Mouse (Mus musculus) ovary, adult 10 weeks (tissue): ENCODE data around the gene Mup5. TPM values are rescaled to one million over a fixed set of nuclear protein-coding genes. Genes with fewer than 3 reads are reported as not detected.

Source experiments
- polyA plus RNA-seq: library from polyadenylated mRNA; stranded (reverse); fragments of 350-450 nt; fragmentation: Illumina TruSeq; extraction: RNeasy Lipid Tissue Mini Kit (QIAGEN cat#74804); gene quantifications from one replicate; pipeline ENCODE4 v1.2.3, GENCODE M21; 2014

The Mup5 gene
- not detected for polyA plus RNA-seq

DNA sequence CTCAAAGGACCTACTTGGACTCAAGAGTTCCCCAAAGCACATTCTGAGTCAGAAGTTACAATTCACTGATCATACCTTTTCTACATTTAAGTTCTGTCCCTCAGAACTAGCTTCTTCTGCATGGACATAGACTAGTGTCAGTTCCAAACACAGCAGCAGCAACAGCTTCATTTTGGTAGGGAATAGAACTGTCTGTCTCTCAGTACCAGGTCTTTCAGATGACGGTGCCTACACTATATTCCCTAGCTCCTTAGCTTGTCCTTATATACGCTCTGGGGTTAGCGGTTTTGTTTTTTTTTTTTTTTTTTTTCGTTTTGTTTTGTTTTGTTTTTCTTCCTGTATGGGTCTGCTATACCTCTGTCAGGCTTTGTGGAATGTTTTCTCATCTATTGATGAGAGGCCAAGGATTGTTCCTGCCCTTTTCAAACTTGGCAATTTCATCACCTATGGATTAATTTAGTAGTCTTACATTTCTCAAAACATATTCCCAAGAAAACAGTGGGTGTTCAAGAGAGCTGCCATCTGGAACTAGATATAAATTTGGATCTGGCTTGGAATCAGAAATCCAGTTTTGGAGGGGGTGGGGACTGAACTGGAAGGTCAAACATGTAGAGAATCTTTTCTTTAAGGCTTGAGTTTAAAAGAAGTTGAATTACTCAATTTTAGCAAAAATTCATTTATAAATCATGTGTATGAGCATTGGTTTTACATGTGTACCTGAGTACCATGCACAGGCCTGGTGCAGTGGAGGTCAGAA is at the start of gene Mup5:
TSS of gene Mup5 (minus strand) at position 282 of the 757 bp plus-strand sequence.

DNA sequence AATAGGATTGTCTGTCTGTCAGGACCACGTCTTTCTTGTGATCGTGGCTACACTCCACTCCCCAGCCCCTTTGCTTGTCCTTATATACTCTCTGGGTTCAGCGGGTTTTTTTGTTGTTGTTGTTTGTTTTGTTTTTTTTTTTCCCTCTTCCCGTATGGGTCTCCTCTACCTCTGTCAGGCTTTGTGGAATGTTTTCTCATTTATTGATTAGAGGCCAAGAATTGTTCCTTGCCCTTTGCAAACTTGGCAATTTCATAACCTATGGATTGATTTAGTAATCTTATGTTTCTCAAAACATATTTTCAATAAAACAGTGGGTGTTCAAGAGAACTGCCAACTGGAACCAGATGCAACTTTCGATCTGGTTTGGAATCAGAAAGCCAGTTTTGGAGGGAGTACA is 52.9 kb downstream of the Mup5 start, which contains the start of gene Mup19:
TSS of gene Mup19 (minus strand) at position 101 of the 400 bp plus-strand sequence.

Other genes with a start within 250 kb of the Mup5 start
- gene Mup17, start 239.4 kb downstream of the Mup5 start, polyA plus RNA-seq = not detected
- gene Mup18, start 161.1 kb downstream of the Mup5 start, polyA plus RNA-seq = not detected
- gene Mup19, start 53.0 kb downstream of the Mup5 start, polyA plus RNA-seq = 0.77 TPM
- gene Mup20, start 218.9 kb upstream of the Mup5 start, polyA plus RNA-seq = not detected